Mouse (Mus musculus): ENCODE results near the gene Map2k1. TPM values are rescaled to one million over a fixed set of nuclear protein-coding genes. Genes with fewer than 3 reads are reported as not detected.
"Not testable (repeated sequence)": the region's sequence is repeated elsewhere in the genome, so short reads cannot be mapped to it uniquely, and the experiment has no call there.

Gene Map2k1
- polyA plus RNA-seq, 1 experiment from 2014 or later = 77.4 TPM

- no peak for ATAC-seq (ENCODE audit: insufficient number of reproducible peaks, insufficient read depth, low FRiP score, low read depth)
- H3K4me3 ChIP-seq (ENCODE audit: low read depth, low read length) = no peak overlapping the region
- H3K27me3 ChIP-seq (ENCODE audit: control insufficient read depth, insufficient read depth, low read length) = no peaks in the 10 kb centered on the region
- no peak overlapping the region for H3K4me2 ChIP-seq (replicated peaks; ENCODE audit: low read depth, low read length)
- no peak overlapping the region for H3K9ac ChIP-seq (replicated peaks; ENCODE audit: low read depth, low read length)
- H3K27ac ChIP-seq (ENCODE audit: low read length) = no peak overlapping the region
- peaks cover 13% of the 10 kb centered on the region; the same call in 1 of the 2 replicates for H3K36me3 ChIP-seq (ENCODE audit: control insufficient read depth, insufficient read depth, low read length)
- no peaks in the 10 kb centered on the region for H3K9me3 ChIP-seq (ENCODE audit: control insufficient read depth, low read depth, low read length)
- H3K4me1 ChIP-seq (ENCODE audit: control insufficient read depth, insufficient read depth, low read length) = peaks cover 2% of the 10 kb centered on the region; the same call in 1 of the 2 replicates
- 87% methylated on average over 17 of the region's 17 CpGs for WGBS
Measured at GRCm38 (mm10) chr9:64214452-64214851, 39.0 kb downstream of the Map2k1 start.

- Histone ChIP-seq H3K4me1 (ENCODE audit: control insufficient read depth, insufficient read depth, low read length) (no peaks in the 10 kb centered on the region), H3K27ac (ENCODE audit: low read length) (no peak overlapping the region), H3K9ac (replicated peaks; ENCODE audit: low read depth, low read length) (no peak overlapping the region), H3K27me3 (ENCODE audit: control insufficient read depth, insufficient read depth, low read length) (no peaks in the 10 kb centered on the region), H3K4me3 (ENCODE audit: low read depth, low read length) (no peak overlapping the region), H3K9me3 (ENCODE audit: control insufficient read depth, low read depth, low read length) (no peaks in the 10 kb centered on the region), H3K36me3 (ENCODE audit: control insufficient read depth, insufficient read depth, low read length) (peaks cover 25% of the 10 kb centered on the region), H3K4me2 (replicated peaks; ENCODE audit: low read depth, low read length) (no peak overlapping the region)
- WGBS = 72% methylated on average over 3 of the region's 3 CpGs
- no peak for ATAC-seq (ENCODE audit: insufficient number of reproducible peaks, insufficient read depth, low FRiP score, low read depth)
Measured at GRCm38 (mm10) chr9:64207509-64208084, 45.8 kb downstream of the Map2k1 start.

GRCm38 (mm10) chr9:64202866-64203265 is 50.6 kb downstream of the Map2k1 start:
- no peak overlapping the region for H3K27ac ChIP-seq (ENCODE audit: low read length)
- H3K4me2 ChIP-seq (replicated peaks; ENCODE audit: low read depth, low read length) = no peak overlapping the region
- no peak overlapping the region for H3K4me3 ChIP-seq (ENCODE audit: low read depth, low read length)
- H3K27me3 ChIP-seq (ENCODE audit: control insufficient read depth, insufficient read depth, low read length) = no peaks in the 10 kb centered on the region
- no peaks in the 10 kb centered on the region for H3K9me3 ChIP-seq (ENCODE audit: control insufficient read depth, low read depth, low read length)
- H3K36me3 ChIP-seq (ENCODE audit: control insufficient read depth, insufficient read depth, low read length) = peaks cover 22% of the 10 kb centered on the region; the same call in 1 of the 2 replicates
- no peak overlapping the region for H3K9ac ChIP-seq (replicated peaks; ENCODE audit: low read depth, low read length)
- ATAC-seq (ENCODE audit: insufficient number of reproducible peaks, insufficient read depth, low FRiP score, low read depth) = no peak
- no peaks in the 10 kb centered on the region for H3K4me1 ChIP-seq (ENCODE audit: control insufficient read depth, insufficient read depth, low read length)

GRCm38 (mm10) chr9:64202331-64202730 is 51.1 kb downstream of the Map2k1 start:
- no peak overlapping the region for H3K27ac ChIP-seq (ENCODE audit: low read length)
- no peaks in the 10 kb centered on the region for H3K9me3 ChIP-seq (ENCODE audit: control insufficient read depth, low read depth, low read length)
- no peaks in the 10 kb centered on the region for H3K27me3 ChIP-seq (ENCODE audit: control insufficient read depth, insufficient read depth, low read length)
- H3K9ac ChIP-seq (replicated peaks; ENCODE audit: low read depth, low read length) = no peak overlapping the region
- no peaks in the 10 kb centered on the region for H3K4me1 ChIP-seq (ENCODE audit: control insufficient read depth, insufficient read depth, low read length)
- H3K36me3 ChIP-seq (ENCODE audit: control insufficient read depth, insufficient read depth, low read length) = peaks cover 22% of the 10 kb centered on the region; the same call in 1 of the 2 replicates
- H3K4me3 ChIP-seq (ENCODE audit: low read depth, low read length) = no peak overlapping the region
- no peak overlapping the region for H3K4me2 ChIP-seq (replicated peaks; ENCODE audit: low read depth, low read length)
- no peak for ATAC-seq (ENCODE audit: insufficient number of reproducible peaks, insufficient read depth, low FRiP score, low read depth)

- 62% methylated on average over 2 of the region's 2 CpGs for WGBS
- no peaks in the 10 kb centered on the region for H3K4me1 ChIP-seq (ENCODE audit: control insufficient read depth, insufficient read depth, low read length)
- H3K9ac ChIP-seq (replicated peaks; ENCODE audit: low read depth, low read length) = no peak overlapping the region
- peaks cover 24% of the 10 kb centered on the region for H3K36me3 ChIP-seq (ENCODE audit: control insufficient read depth, insufficient read depth, low read length)
- no peaks in the 10 kb centered on the region for H3K27me3 ChIP-seq (ENCODE audit: control insufficient read depth, insufficient read depth, low read length)
- H3K4me3 ChIP-seq (ENCODE audit: low read depth, low read length) = no peak overlapping the region
- H3K4me2 ChIP-seq (replicated peaks; ENCODE audit: low read depth, low read length) = no peak overlapping the region
- H3K27ac ChIP-seq (ENCODE audit: low read length) = no peak overlapping the region; the same call in 1 of the 2 replicates
- H3K9me3 ChIP-seq (ENCODE audit: control insufficient read depth, low read depth, low read length) = no peaks in the 10 kb centered on the region
- ATAC-seq (ENCODE audit: insufficient number of reproducible peaks, insufficient read depth, low FRiP score, low read depth) = 0 out of 2 replicates have a peak, but pooled peaks have one; percentile 46
Measured at GRCm38 (mm10) chr9:64199897-64200296, 53.5 kb downstream of the Map2k1 start.

GRCm38 (mm10) chr9:64198763-64199418 is 54.5 kb downstream of the Map2k1 start:
- H3K4me3 ChIP-seq (ENCODE audit: low read depth, low read length); H3K27me3 ChIP-seq (ENCODE audit: control insufficient read depth, insufficient read depth, low read length); ATAC-seq (ENCODE audit: insufficient number of reproducible peaks, insufficient read depth, low FRiP score, low read depth); H3K4me2 ChIP-seq (replicated peaks; ENCODE audit: low read depth, low read length); H3K9ac ChIP-seq (replicated peaks; ENCODE audit: low read depth, low read length); H3K4me1 ChIP-seq (ENCODE audit: control insufficient read depth, insufficient read depth, low read length); H3K9me3 ChIP-seq (ENCODE audit: control insufficient read depth, low read depth, low read length): not testable (repeated sequence)
- WGBS = 74% methylated on average over 7 of the region's 7 CpGs
- H3K36me3 ChIP-seq (ENCODE audit: control insufficient read depth, insufficient read depth, low read length) = peaks cover 17% of the 10 kb centered on the region
- peak overlapping the region; percentile 39; the same call in 1 of the 2 replicates for H3K27ac ChIP-seq (ENCODE audit: low read length)

- Histone ChIP-seq H3K4me1 (ENCODE audit: control insufficient read depth, insufficient read depth, low read length) (no peaks in the 10 kb centered on the region), H3K9ac (replicated peaks; ENCODE audit: low read depth, low read length) (no peak overlapping the region), H3K27ac (ENCODE audit: low read length) (peak overlapping the region; percentile 39; the same call in 1 of the 2 replicates), H3K27me3 (ENCODE audit: control insufficient read depth, insufficient read depth, low read length) (no peaks in the 10 kb centered on the region), H3K9me3 (ENCODE audit: control insufficient read depth, low read depth, low read length) (no peaks in the 10 kb centered on the region), H3K4me2 (replicated peaks; ENCODE audit: low read depth, low read length) (no peak overlapping the region), H3K4me3 (ENCODE audit: low read depth, low read length) (no peak overlapping the region), H3K36me3 (ENCODE audit: control insufficient read depth, insufficient read depth, low read length) (peaks cover 21% of the 10 kb centered on the region)
- no peak for ATAC-seq (ENCODE audit: insufficient number of reproducible peaks, insufficient read depth, low FRiP score, low read depth)
- 89% methylated on average over 5 of the region's 5 CpGs for WGBS
Measured at GRCm38 (mm10) chr9:64198068-64198762, 55.2 kb downstream of the Map2k1 start.

- Histone ChIP-seq H3K9me3 (ENCODE audit: control insufficient read depth, low read depth, low read length) (no peaks in the 10 kb centered on the region), H3K36me3 (ENCODE audit: control insufficient read depth, insufficient read depth, low read length) (peaks cover 23% of the 10 kb centered on the region), H3K27me3 (ENCODE audit: control insufficient read depth, insufficient read depth, low read length) (no peaks in the 10 kb centered on the region), H3K4me1 (ENCODE audit: control insufficient read depth, insufficient read depth, low read length) (no peaks in the 10 kb centered on the region), H3K4me2 (replicated peaks; ENCODE audit: low read depth, low read length) (no peak overlapping the region), H3K9ac (replicated peaks; ENCODE audit: low read depth, low read length) (no peak overlapping the region), H3K4me3 (ENCODE audit: low read depth, low read length) (no peak overlapping the region), H3K27ac (ENCODE audit: low read length) (no peak overlapping the region)
- no peak for ATAC-seq (ENCODE audit: insufficient number of reproducible peaks, insufficient read depth, low FRiP score, low read depth)
- 81% methylated on average over 8 of the region's 8 CpGs for WGBS
Measured at GRCm38 (mm10) chr9:64197524-64197923, 55.9 kb downstream of the Map2k1 start.

All from stomach, embryonic 14.5 days (tissue).